Comparison of ENCODE assay signal across 9 mouse cellular contexts in the genomic region with DNA sequence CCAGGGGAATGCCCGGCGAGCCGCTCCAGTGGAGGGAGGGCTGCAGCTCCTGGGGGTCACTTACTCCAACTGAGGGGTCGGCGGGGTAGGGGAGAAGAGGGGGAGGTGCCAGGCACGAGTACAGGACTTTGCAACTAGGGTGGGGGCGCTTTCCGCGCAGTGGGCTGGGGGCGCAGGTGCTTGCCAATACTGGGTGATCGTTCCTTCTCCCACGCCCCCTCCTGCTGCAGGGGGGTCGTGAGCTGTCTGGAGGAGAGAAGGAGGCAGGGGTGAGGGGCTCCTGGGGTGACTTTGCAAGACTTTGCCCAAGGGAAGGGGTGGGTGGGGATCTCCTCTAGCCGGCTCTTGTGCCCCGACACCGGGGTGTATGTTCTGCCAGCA. TPM values are rescaled to one million over a fixed set of nuclear protein-coding genes. Genes with fewer than 3 reads are reported as not detected.
DNase-seq lines count a peak whose midpoint lies in the region; ATAC-seq and TF ChIP-seq lines count a peak whose summit lies in the region.
"Had no signal": no experiment of that assay in that cellular context is flagged by ENCODE, and none has a peak within 500 bp of the region (broad histone marks: within the 10 kb centered on the region; RNA-seq: fewer than 3 reads in every experiment).

No protein-coding gene starts in this region.

- H3K4me3 ChIP-seq in kidney, embryonic 14.5 days (ENCODE audit: low read length) = peak overlapping the region; percentile 73
- H3K4me3 ChIP-seq in embryonic facial prominence, embryonic 13.5 days = peak overlapping the region; percentile 61
- peak overlapping the region; percentile 62 for H3K4me3 ChIP-seq in intestine, embryonic 16.5 days (ENCODE audit: low read length)
- H3K4me3 ChIP-seq in myocyte = peak overlapping the region; percentile 52
- H3K4me3 ChIP-seq: erythroblast, embryonic 14.5 days had no signal

- no peaks in the 10 kb centered on the region for H3K79me2 ChIP-seq in myocyte (ENCODE audit: control insufficient read depth, insufficient read depth)

- no peaks in the 10 kb centered on the region for H3K36me3 ChIP-seq in kidney, embryonic 14.5 days (ENCODE audit: control insufficient read depth, insufficient read depth, low read length)
- H3K36me3 ChIP-seq in embryonic facial prominence, embryonic 13.5 days = no peaks in the 10 kb centered on the region
- H3K36me3 ChIP-seq in intestine, embryonic 16.5 days (ENCODE audit: control insufficient read depth, insufficient read depth, low read length) = no peaks in the 10 kb centered on the region
- H3K36me3 ChIP-seq in myocyte (ENCODE audit: control insufficient read depth, insufficient read depth) = no peaks in the 10 kb centered on the region

- peak overlapping the region; percentile 98 for H3K4me2 ChIP-seq in kidney, embryonic 14.5 days (replicated peaks; ENCODE audit: low read depth, low read length)
- H3K4me2 ChIP-seq in embryonic facial prominence, embryonic 13.5 days = peak overlapping the region; percentile 99
- H3K4me2 ChIP-seq in intestine, embryonic 16.5 days (ENCODE audit: low read depth, low read length) = peak overlapping the region; percentile 95
- peak overlapping the region; percentile 69 for H3K4me2 ChIP-seq in myocyte (ENCODE audit: low read depth)

- peak overlapping the region; percentile 0 for H3ac ChIP-seq in myocyte (ENCODE audit: control insufficient read depth, insufficient read length)

- no peak for TF ChIP-seq POLR2A in myocyte (IDR thresholded peaks at IDR 0.05; ENCODE audit: insufficient read length, low read depth)

- H3K9ac ChIP-seq in kidney, embryonic 14.5 days (ENCODE audit: low read depth, low read length) = peak overlapping the region; percentile 68
- peak overlapping the region; percentile 72 for H3K9ac ChIP-seq in embryonic facial prominence, embryonic 13.5 days
- peak overlapping the region; percentile 65 for H3K9ac ChIP-seq in intestine, embryonic 16.5 days (ENCODE audit: low read depth, low read length)

- no peak overlapping the region for H3K27ac ChIP-seq in kidney, embryonic 14.5 days (ENCODE audit: low read depth, low read length)
- H3K27ac ChIP-seq in embryonic facial prominence, embryonic 13.5 days = no peak overlapping the region
- H3K27ac ChIP-seq in intestine, embryonic 16.5 days (ENCODE audit: low read length) = peak overlapping the region; percentile 57

- ATAC-seq in kidney, embryonic 14.5 days (ENCODE audit: low FRiP score, low TSS enrichment) = peak; percentile 33
- ATAC-seq in embryonic facial prominence, embryonic 13.5 days (ENCODE audit: insufficient number of reproducible peaks, insufficient read depth, low FRiP score, low TSS enrichment, low read depth) = peak; percentile 40; the same call in 1 of the 2 replicates
- peak; percentile 14 for ATAC-seq in intestine, embryonic 16.5 days

- no peaks in the 10 kb centered on the region for H3K9me3 ChIP-seq in kidney, embryonic 14.5 days (ENCODE audit: control insufficient read depth, low read length)
- no peaks in the 10 kb centered on the region for H3K9me3 ChIP-seq in embryonic facial prominence, embryonic 13.5 days
- H3K9me3 ChIP-seq in intestine, embryonic 16.5 days (ENCODE audit: control insufficient read depth, low read length) = no peaks in the 10 kb centered on the region

- H3K4me1 ChIP-seq in kidney, embryonic 14.5 days (ENCODE audit: control insufficient read depth, insufficient read depth, low read length) = peaks cover 32% of the 10 kb centered on the region
- peaks cover 30% of the 10 kb centered on the region for H3K4me1 ChIP-seq in embryonic facial prominence, embryonic 13.5 days
- peaks cover 26% of the 10 kb centered on the region for H3K4me1 ChIP-seq in intestine, embryonic 16.5 days (ENCODE audit: control insufficient read depth, insufficient read depth, low read length)

- WGBS in kidney, embryonic 14.5 days = under 1% methylated on average over 15 of the region's 16 CpGs
- whole genome bisulfite sequencing in embryonic facial prominence, embryonic 13.5 days = 2% methylated on average over 15 of the region's 16 CpGs
- 0% methylated on average over 16 of the region's 16 CpGs for WGBS in intestine, embryonic 16.5 days

- DNase-seq in kidney, adult 8-10 months = no peak
- no peak for DNase-seq in right cerebral cortex, postnatal 14 days
- DNase-seq in layer of hippocampus, postnatal 10 days (ENCODE audit: low spot score in 2 of 2) = no peak
- DNase-seq in thymus, postnatal 36 days = no peak

- H3K27me3 ChIP-seq in kidney, embryonic 14.5 days (ENCODE audit: control insufficient read depth, insufficient read depth, low read length) = peaks cover 29% of the 10 kb centered on the region
- H3K27me3 ChIP-seq in embryonic facial prominence, embryonic 13.5 days = peaks cover 93% of the 10 kb centered on the region
- H3K27me3 ChIP-seq in intestine, embryonic 16.5 days (replicated peaks; ENCODE audit: control insufficient read depth, insufficient read depth, low read length) = peaks cover 29% of the 10 kb centered on the region
- peaks cover 30% of the 10 kb centered on the region for H3K27me3 ChIP-seq in myocyte (ENCODE audit: control insufficient read depth, insufficient read depth, insufficient read length)

TF ChIP-seq in myocyte, 11 proteins besides CTCF, POLR2A, EP300 and RAD21:
- TF ChIP-seq POLR2AphosphoS2 (IDR thresholded peaks at IDR 0.05; ENCODE audit: insufficient read length, low read depth) = no peak
- no peak for TF ChIP-seq MYOG (IDR thresholded peaks at IDR 0.05; ENCODE audit: control insufficient read depth in 1 of 3, insufficient read depth in 1 of 3, insufficient read length in 2 of 3, low read depth in 2 of 3)
- TF ChIP-seq E2F4 (IDR thresholded peaks at IDR 0.05; ENCODE audit: insufficient read depth) = no peak
- no peak for TF ChIP-seq REST (IDR thresholded peaks at IDR 0.05; ENCODE audit: insufficient read depth, insufficient read length)
- no peak for TF ChIP-seq TCF3 (IDR thresholded peaks at IDR 0.05; ENCODE audit: insufficient read length, low read depth)
- no peak for TF ChIP-seq CEBPB (IDR thresholded peaks at IDR 0.05; ENCODE audit: insufficient read depth, poor library complexity, severe bottlenecking)
- TF ChIP-seq MYOD1 (IDR thresholded peaks at IDR 0.05; ENCODE audit: control insufficient read depth in 1 of 3, insufficient read length in 2 of 3, low read depth in 2 of 3) = no peak
- TF ChIP-seq TCF12 (IDR thresholded peaks at IDR 0.05; ENCODE audit: insufficient read depth, poor library complexity, severe bottlenecking) = no peak
- no peak for TF ChIP-seq MAX (IDR thresholded peaks at IDR 0.05; ENCODE audit: low read depth)
- no peak for TF ChIP-seq USF1 (IDR thresholded peaks at IDR 0.05; ENCODE audit: low read depth)
- TF ChIP-seq SRF (IDR thresholded peaks at IDR 0.05; ENCODE audit: control insufficient read depth, insufficient read length, low read depth) = no peak
TF ChIP-seq in myocyte: peak in this region for 0.

RNA-seq across cellular contexts. Expression of a gene that starts 0.5 kb away (rescaled TPM):
- 3.9 and 7.6 TPM in 2 replicates for polyA plus RNA-seq in kidney, embryonic 14.5 days (2014; fragmentation: Nextera tagmentation; extraction: Ambion mirVana)
- 4.0 and 4.2 TPM in 2 replicates for polyA plus RNA-seq in embryonic facial prominence, embryonic 13.5 days (2015; fragmentation: Nextera tagmentation; extraction: Ambion mirVana)
- 4.7 and 5.9 TPM in 2 replicates for polyA plus RNA-seq in intestine, embryonic 16.5 days (2015; fragmentation: Nextera tagmentation; extraction: Ambion mirVana)
- polyA plus RNA-seq in myocyte (2012; fragmentation: generic; extraction: Trizol) = 11.1 TPM
- total RNA-seq in layer of hippocampus, postnatal 10 days (2021) = 1 to 10 TPM; 1.1 to 1.3 TPM
